Mouse (Mus musculus): ENCODE measurements at regions not wholly inside any gene's neighbourhood (a gene's known extent, or its start where the extent isn't known, plus 50 kb on each side); places are given as distances from the start of the nearest gene placed in this dataset.

DNA sequence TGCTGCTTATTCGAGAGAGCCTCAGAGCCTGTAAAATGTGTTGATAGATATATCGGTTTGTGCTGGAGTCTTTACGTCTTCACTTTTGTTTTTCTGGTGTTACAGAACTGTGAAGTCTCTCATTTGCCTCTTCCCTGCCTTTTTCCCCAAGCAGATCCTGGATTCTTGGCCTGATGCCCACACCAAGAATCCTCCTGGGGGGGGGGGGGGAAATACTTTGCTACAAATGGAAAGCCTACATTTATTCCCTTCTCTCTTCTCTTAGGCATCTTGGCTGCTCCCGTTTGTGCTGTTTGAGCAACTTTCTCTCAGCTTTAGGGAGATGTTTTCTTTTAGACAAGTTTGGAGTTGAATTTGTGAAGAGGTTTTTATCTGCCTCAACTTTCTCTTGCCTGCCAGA is 570.8 kb downstream of the Epha4 start:
- peak in 1 of 2 experiments; percentile 2 for DNase-seq
- intact Hi-C loops (cut with DNase I), result loop anchor here (5.0 to 10.0 kb wide), 3 partner anchors 103 to 1009 kb away; partner anchors contain the start of gene Epha4

DNA sequence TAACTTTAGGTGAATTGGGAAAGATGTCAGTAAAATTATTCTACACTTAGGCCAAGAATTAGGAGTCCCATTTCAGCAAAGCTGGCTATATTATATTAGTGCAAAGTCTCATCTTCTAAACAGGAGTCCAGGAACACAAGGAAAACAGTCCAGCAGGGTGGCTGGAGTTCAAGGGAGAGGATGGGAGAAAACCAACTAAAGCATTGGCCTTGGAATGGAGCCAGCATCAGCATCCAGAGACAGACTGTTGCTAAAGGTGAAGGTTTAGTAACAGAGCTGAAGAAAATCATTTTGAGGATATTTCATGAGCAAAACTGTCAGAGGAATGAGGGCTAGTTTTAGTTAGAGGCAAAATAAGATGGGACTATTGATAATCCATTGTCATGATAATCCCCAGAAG is 559.9 kb downstream of the Epha4 start:
- intact Hi-C loops (cut with DNase I), result no loop called here

GRCm38 (mm10) chr1:76957411-76957810 is 557.5 kb downstream of the Epha4 start:
- DNase-seq, result no peak
- intact Hi-C loops (cut with DNase I), result no loop called here

More for the DNA sequence above, 559.9 kb downstream of the Epha4 start:
- DNase-seq, result no peak

GRCm38 (mm10) chr1:76958706-76959105 is 556.2 kb downstream of the Epha4 start:
- intact Hi-C loops (cut with DNase I), result no loop called here
- no peak for DNase-seq

DNA sequence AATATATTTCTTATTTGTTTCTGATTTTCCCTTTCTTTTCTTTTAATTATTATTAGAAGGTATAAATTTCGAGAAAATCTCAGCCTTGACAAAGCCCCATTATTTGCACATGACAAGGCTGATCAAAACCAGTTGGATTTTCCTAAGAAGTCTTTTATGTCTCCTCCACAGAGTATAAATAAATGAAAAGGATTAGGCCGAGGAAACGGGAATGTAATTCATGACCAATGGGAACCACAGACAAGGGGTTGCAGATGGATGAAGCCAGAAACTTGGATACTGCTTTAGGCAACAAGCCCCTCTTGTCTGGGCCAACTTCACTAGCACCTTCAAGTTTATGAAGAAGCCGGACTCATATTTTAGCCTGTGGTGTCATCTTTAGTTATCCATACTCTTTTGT is 542.4 kb downstream of the Epha4 start:
- intact Hi-C loops (cut with DNase I), result no loop called here
- no peak for DNase-seq

GRCm38 (mm10) chr1:76975077-76975945 is 539.6 kb downstream of the Epha4 start:
- intact Hi-C loops (cut with DNase I), result no loop called here
- DNase-seq, result no peak

GRCm38 (mm10) chr1:76980498-76981152 is 534.3 kb downstream of the Epha4 start:
- DNase-seq, result no peak
- intact Hi-C loops (cut with DNase I), result no loop called here

DNA sequence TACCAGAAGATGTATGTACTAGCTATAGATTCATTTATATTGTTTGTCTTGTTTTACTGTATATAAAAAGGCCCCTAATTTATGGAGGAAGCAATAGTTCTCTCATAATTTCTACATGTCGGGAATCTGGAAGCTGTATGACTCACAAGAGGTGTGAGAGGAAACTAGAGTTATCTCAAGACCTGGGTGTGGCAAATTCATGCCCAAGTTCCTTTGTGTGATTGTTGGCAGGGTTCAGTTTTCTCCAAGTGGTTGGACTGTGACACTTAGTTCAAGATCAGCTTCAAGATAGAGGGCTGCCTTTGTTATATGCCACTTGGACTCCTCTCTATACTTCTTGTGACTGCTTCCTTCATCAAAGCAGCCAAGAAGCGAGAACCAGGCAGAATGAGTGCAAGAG is 521.1 kb downstream of the Epha4 start:
- DNase-seq, result no peak

GRCm38 (mm10) chr1:77008001-77008400 is 506.9 kb downstream of the Epha4 start:
- no peak for DNase-seq
- intact Hi-C loops (cut with DNase I), result no loop called here

More for the DNA sequence above, 521.1 kb downstream of the Epha4 start:
- intact Hi-C loops (cut with DNase I), result no loop called here

DNA sequence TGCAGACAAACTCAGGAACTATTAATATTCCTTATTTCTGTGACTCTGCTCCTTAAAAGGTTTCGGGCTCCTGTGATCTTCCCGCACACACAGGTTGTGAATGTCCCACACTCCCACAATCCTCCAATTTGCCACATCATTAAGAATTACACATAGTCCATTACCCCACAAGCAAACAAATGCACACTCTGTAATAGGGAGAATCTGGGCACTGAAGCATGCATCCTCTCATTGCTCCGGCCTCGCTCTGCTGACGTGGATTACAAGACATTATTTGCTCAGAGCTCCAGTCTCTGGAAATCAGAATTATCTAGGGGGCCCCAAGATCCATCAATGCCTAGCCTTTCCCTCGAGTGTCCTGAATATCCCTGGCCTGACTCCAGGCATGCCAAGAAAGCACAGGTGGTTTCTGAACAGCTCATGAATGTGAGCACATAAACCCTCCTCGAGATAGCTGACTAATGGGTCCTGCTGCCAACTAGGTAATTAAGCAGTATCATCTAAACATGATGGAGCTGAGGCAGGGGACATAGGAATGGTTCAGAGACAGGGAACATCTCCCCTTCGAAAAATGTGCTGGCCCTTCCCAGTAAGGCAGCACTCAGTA is 504.2 kb downstream of the Epha4 start:
- DNase-seq, result no peak
- intact Hi-C loops (cut with DNase I), result no loop called here

DNA sequence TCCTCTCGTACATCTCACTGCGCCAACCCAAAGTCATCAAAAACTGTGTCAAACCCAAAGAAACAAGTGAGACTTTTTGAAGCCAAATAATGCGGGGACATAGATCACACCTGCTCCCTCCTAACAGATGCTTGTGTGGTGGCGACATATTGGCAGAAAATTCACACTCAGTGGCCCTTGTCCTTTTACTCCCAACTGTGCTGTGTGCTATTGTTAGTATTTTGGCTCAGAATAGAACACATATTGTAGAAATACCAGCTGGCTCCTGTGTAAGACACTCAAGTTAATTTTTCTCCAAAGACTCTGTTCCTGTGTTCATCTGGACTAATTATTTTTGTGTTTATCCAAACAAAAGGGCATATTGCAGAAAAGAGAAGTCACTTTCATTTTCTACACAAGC is 487.2 kb downstream of the Epha4 start:
- no peak for DNase-seq
- intact Hi-C loops (cut with DNase I), result no loop called here

DNA sequence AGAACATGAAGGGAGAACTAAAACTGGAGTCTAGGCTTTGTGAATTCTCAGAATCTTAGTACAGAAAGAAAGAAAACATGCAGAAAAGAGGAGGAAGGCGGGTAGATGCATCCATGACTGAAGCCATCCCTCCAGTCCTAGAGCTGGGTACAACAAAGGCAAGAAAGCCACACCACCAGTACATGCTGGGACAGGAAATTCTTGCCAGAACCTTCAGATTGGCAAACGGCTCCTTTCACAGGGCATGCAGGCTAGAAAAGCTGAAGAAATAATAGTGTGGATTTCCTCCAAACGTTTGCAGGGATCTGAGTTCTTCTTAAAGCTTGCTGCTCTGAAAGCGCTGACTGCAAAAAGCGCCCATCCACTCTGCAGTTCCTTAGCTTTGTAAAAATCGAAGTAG is 486.7 kb downstream of the Epha4 start:
- DNase-seq, result no peak
- intact Hi-C loops (cut with DNase I), result no loop called here

DNA sequence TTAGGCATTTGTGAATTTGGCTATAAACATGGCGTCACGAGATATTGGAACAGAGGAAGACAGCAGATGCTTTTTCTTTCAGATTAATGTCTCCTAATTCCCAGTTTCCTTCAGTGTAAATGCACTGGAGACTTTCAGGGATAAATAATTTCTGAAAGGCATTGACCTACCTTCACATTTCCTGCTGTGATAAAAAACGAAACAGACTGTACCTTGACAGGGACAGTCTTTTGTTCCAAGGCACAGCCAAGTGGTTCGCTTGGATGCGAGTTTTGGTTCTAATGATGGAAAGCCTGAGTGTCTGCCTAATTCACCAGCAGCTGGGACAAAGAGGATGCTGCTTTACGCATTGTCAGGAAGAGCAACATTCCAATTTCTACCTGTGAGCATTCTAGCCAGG is 485.8 kb downstream of the Epha4 start:
- intact Hi-C loops (cut with DNase I), result no loop called here
- no peak for DNase-seq

GRCm38 (mm10) chr1:77043749-77044564 is 470.9 kb downstream of the Epha4 start:
- DNase-seq, result peak; percentile 62 to 65
- intact Hi-C loops (cut with DNase I), result no loop called here

DNA sequence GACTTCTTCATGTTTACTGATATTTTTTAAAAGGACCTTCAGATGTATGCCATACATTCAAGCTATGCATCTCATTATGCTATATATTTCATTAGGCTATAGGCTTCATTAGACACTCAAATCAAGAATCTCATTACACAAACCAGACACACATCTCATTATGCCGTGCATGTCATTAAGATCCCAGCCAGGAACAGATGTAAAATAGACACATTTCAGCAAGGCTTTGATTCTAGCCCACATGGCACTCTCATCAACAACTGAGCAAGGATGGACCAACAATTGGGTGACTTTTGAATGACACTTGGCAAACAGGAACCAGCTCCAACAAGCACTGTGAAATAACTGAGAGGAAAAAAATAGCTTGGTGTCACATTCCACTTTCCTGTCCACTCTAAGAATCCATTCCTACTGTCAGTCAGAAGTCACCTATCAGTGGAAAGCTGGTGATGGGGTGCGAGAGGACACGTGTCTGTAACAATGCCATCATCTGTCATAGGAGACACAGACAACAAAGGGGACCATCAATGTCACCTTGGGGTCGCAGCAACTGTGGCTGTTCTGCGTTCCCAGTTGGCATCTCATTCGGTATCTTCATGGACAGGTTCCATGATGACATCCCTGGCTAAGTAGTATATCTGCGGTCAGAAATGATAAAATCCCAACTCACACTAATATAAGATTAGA is 466.0 kb downstream of the Epha4 start:
- intact Hi-C loops (cut with DNase I), result loop anchor here (5.0 kb wide), 1 partner anchor 107 kb away; no protein-coding TSS in a partner anchor
- peak in 1 of 2 experiments; percentile 30 for DNase-seq

- intact Hi-C loops (cut with DNase I), result loop anchor here (10.0 kb wide), 1 partner anchor 1016 kb away; no protein-coding TSS in a partner anchor
These were observed 463.6 kb downstream of the Epha4 start for GRCm38 (mm10) chr1:77051239-77051638.

GRCm38 (mm10) chr1:77053837-77054540 is 460.9 kb downstream of the Epha4 start:
- intact Hi-C loops (cut with DNase I), result loop anchor here (10.0 kb wide), 1 partner anchor 1019 kb away; no protein-coding TSS in a partner anchor
- no peak for DNase-seq

More at GRCm38 (mm10) chr1:77051239-77051638, 463.6 kb downstream of the Epha4 start:
- no peak for DNase-seq

GRCm38 (mm10) chr1:77062468-77062867 is 452.4 kb downstream of the Epha4 start:
- intact Hi-C loops (cut with DNase I), result loop anchor here (10.0 kb wide), 1 partner anchor 428 kb away; no protein-coding TSS in a partner anchor
- DNase-seq, result no peak

GRCm38 (mm10) chr1:77073071-77073470 is 441.8 kb downstream of the Epha4 start:
- no peak for DNase-seq
- intact Hi-C loops (cut with DNase I), result no loop called here
